Comparison of ENCODE assay signal across 9 mouse cellular contexts in the genomic region with DNA sequence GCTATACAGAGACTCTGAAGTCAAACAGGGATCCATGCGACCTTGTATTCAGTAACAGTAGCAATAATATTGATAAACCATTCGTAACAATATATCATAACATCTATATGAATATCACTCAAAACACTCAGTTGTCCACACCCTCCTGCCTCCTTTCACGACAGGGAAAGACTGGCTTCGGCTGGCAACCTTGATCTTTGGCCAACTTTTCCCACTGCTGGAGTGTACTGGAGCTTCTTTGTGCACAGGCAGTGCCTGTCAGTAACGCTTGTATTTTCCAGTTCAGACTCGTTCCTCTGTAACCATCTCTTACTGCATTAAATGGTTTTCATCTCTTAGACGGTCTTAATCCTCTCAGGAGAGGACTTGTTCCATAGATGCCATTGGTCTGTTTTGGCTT. TPM values are rescaled to one million over a fixed set of nuclear protein-coding genes. Genes with fewer than 3 reads are reported as not detected.
DNase-seq lines count a peak whose midpoint lies in the region; ATAC-seq and TF ChIP-seq lines count a peak whose summit lies in the region.
"Had no signal": no experiment of that assay in that cellular context is flagged by ENCODE, and none has a peak within 500 bp of the region (broad histone marks: within the 10 kb centered on the region; RNA-seq: fewer than 3 reads in every experiment).

No protein-coding gene starts in this region.

- H3K9me3 ChIP-seq in hindbrain, embryonic 10.5 days: no peaks in the 10 kb centered on the region
- no peaks in the 10 kb centered on the region for H3K9me3 ChIP-seq in hindbrain, embryonic 11.5 days (ENCODE audit: control insufficient read depth, low read length)
- H3K9me3 ChIP-seq in hindbrain, embryonic 16.5 days (ENCODE audit: control insufficient read depth, low read length): no peaks in the 10 kb centered on the region
- H3K9me3 ChIP-seq in limb, embryonic 14.5 days (ENCODE audit: control insufficient read depth, low read length): no peaks in the 10 kb centered on the region
- H3K9me3 ChIP-seq: G1E had no signal

- no peak overlapping the region for H3K4me3 ChIP-seq in hindbrain, embryonic 10.5 days
- H3K4me3 ChIP-seq in hindbrain, embryonic 11.5 days (ENCODE audit: low read depth, low read length): no peak overlapping the region
- H3K4me3 ChIP-seq in hindbrain, embryonic 16.5 days (ENCODE audit: low read length): no peak overlapping the region
- no peak overlapping the region for H3K4me3 ChIP-seq in limb, embryonic 14.5 days (replicated peaks; ENCODE audit: low read length)

- peaks cover 4% of the 10 kb centered on the region for H3K36me3 ChIP-seq in hindbrain, embryonic 10.5 days
- no peaks in the 10 kb centered on the region for H3K36me3 ChIP-seq in hindbrain, embryonic 11.5 days (ENCODE audit: control insufficient read depth, insufficient read depth, low read length)
- no peaks in the 10 kb centered on the region for H3K36me3 ChIP-seq in hindbrain, embryonic 16.5 days (ENCODE audit: control insufficient read depth, insufficient read depth, low read length)
- H3K36me3 ChIP-seq in limb, embryonic 14.5 days (ENCODE audit: control insufficient read depth, insufficient read depth, low read length): no peaks in the 10 kb centered on the region; the same call in 1 of the 2 replicates

- H3K9ac ChIP-seq in hindbrain, embryonic 11.5 days (ENCODE audit: low read depth, low read length): no peak overlapping the region
- no peak overlapping the region for H3K9ac ChIP-seq in hindbrain, embryonic 16.5 days (ENCODE audit: low read depth, low read length)
- no peak overlapping the region; the same call in 1 of the 2 replicates for H3K9ac ChIP-seq in limb, embryonic 14.5 days (ENCODE audit: low read depth, low read length, severe bottlenecking)

- no peaks in the 10 kb centered on the region for H3K27me3 ChIP-seq in hindbrain, embryonic 10.5 days (ENCODE audit: insufficient read depth, poor library complexity, severe bottlenecking)
- no peaks in the 10 kb centered on the region for H3K27me3 ChIP-seq in hindbrain, embryonic 11.5 days (ENCODE audit: control insufficient read depth, insufficient read depth, low read length)
- no peaks in the 10 kb centered on the region for H3K27me3 ChIP-seq in hindbrain, embryonic 16.5 days (replicated peaks; ENCODE audit: control insufficient read depth, insufficient read depth, low read length)
- no peaks in the 10 kb centered on the region for H3K27me3 ChIP-seq in limb, embryonic 14.5 days (ENCODE audit: control insufficient read depth, insufficient read depth, low read length)

- peak overlapping the region; percentile 100 for H3K27ac ChIP-seq in hindbrain, embryonic 10.5 days
- no peak overlapping the region for H3K27ac ChIP-seq in hindbrain, embryonic 11.5 days (ENCODE audit: low read depth, low read length)
- H3K27ac ChIP-seq in hindbrain, embryonic 16.5 days (ENCODE audit: low read depth, low read length): peak overlapping the region; percentile 97
- H3K27ac ChIP-seq in limb, embryonic 14.5 days (replicated peaks; ENCODE audit: low read depth, low read length): peak overlapping the region; percentile 100

- no peak for ATAC-seq in hindbrain, embryonic 11.5 days (ENCODE audit: low FRiP score)
- no peak for ATAC-seq in hindbrain, embryonic 16.5 days
- ATAC-seq in limb, embryonic 14.5 days (ENCODE audit: low FRiP score, low read depth): no peak

- H3K4me2 ChIP-seq in hindbrain, embryonic 11.5 days (replicated peaks; ENCODE audit: low read depth, low read length): no peak overlapping the region
- H3K4me2 ChIP-seq in hindbrain, embryonic 16.5 days (ENCODE audit: low read length): no peak overlapping the region
- H3K4me2 ChIP-seq in limb, embryonic 14.5 days (replicated peaks; ENCODE audit: low read depth, low read length, severe bottlenecking): no peak overlapping the region

- no peak for TF ChIP-seq CTCF in brain, embryonic 14.5 days (IDR thresholded peaks at IDR 0.05; ENCODE audit: borderline replicate concordance, extremely low read depth, insufficient read depth, insufficient read length)

- WGBS in hindbrain, embryonic 10.5 days: 73% methylated on average over 7 of the region's 7 CpGs
- 72% methylated on average over 7 of the region's 7 CpGs for WGBS in hindbrain, embryonic 11.5 days
- WGBS in hindbrain, embryonic 16.5 days: 52% methylated on average over 7 of the region's 7 CpGs
- 55% methylated on average over 7 of the region's 7 CpGs for WGBS in limb, embryonic 14.5 days

- DNase-seq in hindbrain, embryonic 10.5 days (ENCODE audit: low spot score): no peak
- no peak for DNase-seq in hindbrain, embryonic 11.5 days (ENCODE audit: low spot score)
- peak; percentile 78 for DNase-seq in brain, embryonic 14.5 days (ENCODE audit: low read depth)
- DNase-seq in limb, embryonic 14.5 days (ENCODE audit: low spot score): peak; percentile 46
- no peak for DNase-seq in frontal cortex, postnatal 36 days (ENCODE audit: low spot score in 2 of 2)
- no peak for DNase-seq in retina, postnatal 1 day
- no peak for DNase-seq in layer of hippocampus, adult 11-12 months (ENCODE audit: low spot score)

- no peak for TF ChIP-seq POLR2A in brain, embryonic 14.5 days (IDR thresholded peaks at IDR 0.05; ENCODE audit: borderline replicate concordance, extremely low read depth, insufficient read depth, insufficient read length, poor library complexity, severe bottlenecking)
- TF ChIP-seq POLR2A in limb, embryonic 14.5 days (IDR thresholded peaks at IDR 0.05; ENCODE audit: borderline replicate concordance, extremely low read depth, insufficient read depth, insufficient read length): no peak

- peaks cover 36% of the 10 kb centered on the region for H3K4me1 ChIP-seq in hindbrain, embryonic 10.5 days (replicated peaks)
- H3K4me1 ChIP-seq in hindbrain, embryonic 11.5 days (replicated peaks; ENCODE audit: control insufficient read depth, insufficient read depth, low read length): no peaks in the 10 kb centered on the region; the same call in 1 of the 2 replicates
- H3K4me1 ChIP-seq in hindbrain, embryonic 16.5 days (ENCODE audit: control insufficient read depth, insufficient read depth, low read depth, low read length): peaks cover 22% of the 10 kb centered on the region
- peaks cover 20% of the 10 kb centered on the region for H3K4me1 ChIP-seq in limb, embryonic 14.5 days (ENCODE audit: control insufficient read depth, insufficient read depth, low read length)

RNA-seq across cellular contexts. Expression of gene Gtf2i, which starts 2.2 kb away (rescaled TPM):
- 180 and 189 TPM in 2 replicates for polyA plus RNA-seq in hindbrain, embryonic 10.5 days (2016; fragmentation: Nextera tagmentation; extraction: Ambion mirVana)
- 178 and 181 TPM in 2 replicates for polyA plus RNA-seq in hindbrain, embryonic 11.5 days (2014; fragmentation: Nextera tagmentation; extraction: Ambion mirVana)
- 156 and 196 TPM in 2 replicates for polyA plus RNA-seq in brain, embryonic 14.5 days (2012; rRNA removed)
- 132 and 141 TPM in 2 replicates for polyA plus RNA-seq in hindbrain, embryonic 16.5 days (2015; fragmentation: Nextera tagmentation; extraction: Ambion mirVana)
- 186 and 190 TPM in 2 replicates for polyA plus RNA-seq in limb, embryonic 14.5 days (2012; rRNA removed)
- 169 and 195 TPM in 2 replicates for polyA plus RNA-seq in limb, embryonic 14.5 days (2014; fragmentation: Nextera tagmentation; extraction: Ambion mirVana)

Comparison
In these comparisons a context has a peak if more than half of its experiments do, and no peak if none do; other contexts are left out.
1. DNase-seq: peak in brain, embryonic 14.5 days (single experiment) and limb, embryonic 14.5 days (single experiment); none in hindbrain, embryonic 10.5 days (single experiment), hindbrain, embryonic 11.5 days (single experiment), frontal cortex, postnatal 36 days (0 of 2), retina, postnatal 1 day (single experiment) and layer of hippocampus, adult 11-12 months (single experiment).